Comparison of ENCODE assay signal across 27 mouse cellular contexts in the genomic region with DNA sequence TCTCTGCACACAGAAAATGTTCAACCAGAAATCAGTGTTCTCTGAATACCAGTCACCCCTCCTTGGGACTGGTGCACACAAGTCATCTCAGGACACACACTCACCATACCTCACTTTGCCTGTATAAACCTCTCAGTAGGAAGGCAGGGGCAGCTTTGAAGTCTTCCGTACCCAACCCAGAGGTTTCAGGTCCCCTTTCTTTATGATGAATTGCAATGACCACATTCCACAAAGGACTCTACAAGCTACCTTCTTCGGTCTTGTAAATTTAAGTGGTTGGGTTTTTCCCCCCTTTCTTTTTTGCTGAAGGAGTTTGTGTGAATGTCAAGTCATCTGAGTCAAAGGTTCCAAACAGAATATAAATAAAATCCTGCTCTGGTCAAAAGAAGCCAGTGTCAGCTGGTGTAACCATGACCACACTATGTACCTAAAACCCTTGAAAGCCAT.
"Had no signal": no experiment of that assay in that cellular context is flagged by ENCODE, and none has a peak within 500 bp of the region (broad histone marks: within the 10 kb centered on the region; RNA-seq: fewer than 3 reads in every experiment).

No protein-coding gene starts in this region.

- H3K4me2 ChIP-seq: embryonic facial prominence, embryonic 12.5 days; embryonic facial prominence, embryonic 13.5 days; embryonic facial prominence, embryonic 15.5 days; forebrain, embryonic 12.5 days; forebrain, embryonic 13.5 days; forebrain, embryonic 15.5 days had no signal

- H3K9me3 ChIP-seq: embryonic facial prominence, embryonic 10.5 days; embryonic facial prominence, embryonic 12.5 days; embryonic facial prominence, embryonic 13.5 days; embryonic facial prominence, embryonic 15.5 days; forebrain, embryonic 10.5 days; forebrain, embryonic 12.5 days; forebrain, embryonic 13.5 days; forebrain, embryonic 15.5 days had no signal

- H3K4me1 ChIP-seq: embryonic facial prominence, embryonic 10.5 days; embryonic facial prominence, embryonic 12.5 days; embryonic facial prominence, embryonic 13.5 days; embryonic facial prominence, embryonic 15.5 days; forebrain, embryonic 10.5 days; forebrain, embryonic 12.5 days; forebrain, embryonic 13.5 days; forebrain, embryonic 15.5 days had no signal

- H3K27ac ChIP-seq: embryonic facial prominence, embryonic 10.5 days; embryonic facial prominence, embryonic 12.5 days; embryonic facial prominence, embryonic 13.5 days; embryonic facial prominence, embryonic 15.5 days; forebrain, embryonic 10.5 days; forebrain, embryonic 12.5 days; forebrain, embryonic 13.5 days; forebrain, embryonic 15.5 days; gastrocnemius, adult 2 months; heart, adult 2 months had no signal

- ATAC-seq: forebrain, embryonic 13.5 days; forebrain, embryonic 14.5 days; forebrain, embryonic 15.5 days; forebrain, embryonic 16.5 days; forebrain, postnatal 0 days had no signal

- H3K9ac ChIP-seq: embryonic facial prominence, embryonic 12.5 days; embryonic facial prominence, embryonic 13.5 days; embryonic facial prominence, embryonic 15.5 days; forebrain, embryonic 12.5 days; forebrain, embryonic 13.5 days; forebrain, embryonic 15.5 days; forebrain, postnatal 0 days had no signal

- H3K4me3 ChIP-seq: embryonic facial prominence, embryonic 10.5 days; embryonic facial prominence, embryonic 12.5 days; embryonic facial prominence, embryonic 13.5 days; embryonic facial prominence, embryonic 15.5 days; erythroblast, embryonic 14.5 days; forebrain, embryonic 10.5 days; forebrain, embryonic 12.5 days; forebrain, embryonic 13.5 days; forebrain, embryonic 15.5 days; gastrocnemius, adult 2 months; heart, adult 2 months had no signal

- H3K36me3 ChIP-seq: embryonic facial prominence, embryonic 10.5 days; embryonic facial prominence, embryonic 12.5 days; embryonic facial prominence, embryonic 13.5 days; embryonic facial prominence, embryonic 15.5 days; forebrain, embryonic 10.5 days; forebrain, embryonic 12.5 days; forebrain, embryonic 15.5 days had no signal

- H3K27me3 ChIP-seq: embryonic facial prominence, embryonic 12.5 days; embryonic facial prominence, embryonic 13.5 days; embryonic facial prominence, embryonic 15.5 days; forebrain, embryonic 12.5 days; forebrain, embryonic 13.5 days; forebrain, embryonic 15.5 days had no signal

- DNase-seq: cerebellum, adult 9-10 months; cerebellum, adult 9-11 months; cerebellum, postnatal 10 days; cerebellum, postnatal 14 days; cerebellum, postnatal 25 days; cerebellum, postnatal 36 days; embryo, embryonic 11 days; forebrain, postnatal 0 days; gastrocnemius, adult 2 months; gastrocnemius, postnatal 10 days; gastrocnemius, postnatal 14 days; gastrocnemius, postnatal 25 days; gastrocnemius, postnatal 36 days; heart, adult 11 months; heart, adult 18-20 months; heart, adult 2 months had no signal
